Mouse (Mus musculus): ENCODE results near the gene Phgdh. TPM values are rescaled to one million over a fixed set of nuclear protein-coding genes. Genes with fewer than 3 reads are reported as not detected.
"Not testable (repeated sequence)": the region's sequence is repeated elsewhere in the genome, so short reads cannot be mapped to it uniquely, and the experiment has no call there.

Gene Phgdh
- 179 and 188 TPM in 2 replicates for polyA plus RNA-seq (2015; fragmentation: Nextera tagmentation; extraction: Ambion mirVana)

DNA sequence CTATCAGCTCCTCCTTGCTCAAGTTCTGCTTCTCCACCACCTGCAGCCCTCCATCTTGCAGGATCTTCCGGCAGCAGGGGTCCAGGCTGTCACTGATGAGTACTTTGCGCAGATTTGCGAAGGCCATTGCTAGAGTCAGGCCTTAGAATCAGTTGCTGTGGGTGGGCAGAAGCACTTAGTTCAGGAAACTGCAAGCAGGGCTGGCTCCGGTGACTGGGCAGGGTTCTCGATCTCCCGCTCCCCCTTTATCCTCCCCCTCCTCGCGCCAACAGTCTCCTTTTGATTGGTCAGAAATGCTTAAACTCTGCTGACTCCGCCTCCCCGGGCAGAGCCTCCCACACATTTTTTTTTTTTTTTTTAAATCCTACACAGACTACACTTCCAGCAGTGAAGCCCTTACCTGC is at the start of gene Phgdh:
TSS of gene Phgdh (minus strand) at position 285 of the 404 bp plus-strand sequence.
- 0% methylated on average over 10 of the region's 10 CpGs for WGBS
- peak within 1 kb of the TSS; percentile 59 for H3K4me3 ChIP-seq
- H3K9ac ChIP-seq, result peak within 1 kb of the TSS; percentile 62
- peak within 1 kb of the TSS; percentile 73 for H3K27ac ChIP-seq (replicated peaks)
- H3K9me3 ChIP-seq, H3K27me3 ChIP-seq, H3K36me3 ChIP-seq: not testable (repeated sequence)
- ATAC-seq (ENCODE audit: low FRiP score, low read depth), result peak; percentile 63
- H3K4me1 ChIP-seq (replicated peaks), result peaks cover 42% of the 10 kb centered on the region
- peak within 1 kb of the TSS; percentile 99 for H3K4me2 ChIP-seq

DNA sequence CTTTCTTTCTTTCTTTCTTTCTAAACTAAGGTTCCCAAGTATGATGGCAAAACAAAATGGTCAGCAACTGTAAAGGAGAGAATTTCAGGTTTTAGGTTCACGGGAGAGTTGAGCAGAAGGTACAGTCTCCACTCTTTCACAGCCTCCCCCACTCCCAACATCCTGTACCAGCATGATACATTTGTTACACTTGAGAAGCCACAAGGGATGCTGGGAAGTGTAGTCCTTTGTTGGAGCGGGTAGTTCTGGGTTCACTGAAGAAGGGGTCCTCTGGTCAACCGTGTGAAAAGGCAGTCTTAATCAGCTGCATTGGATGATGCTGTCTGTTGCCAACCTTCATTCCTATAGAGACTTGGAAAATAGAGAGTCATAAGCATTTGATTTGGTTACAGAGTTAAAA is 49.5 kb upstream of the Phgdh start:
- Histone ChIP-seq H3K27me3 (no peaks in the 10 kb centered on the region), H3K9me3 (no peaks in the 10 kb centered on the region), H3K9ac (no peak overlapping the region), H3K27ac (replicated peaks) (no peak overlapping the region), H3K4me3 (no peak overlapping the region), H3K4me1 (replicated peaks) (peaks cover 26% of the 10 kb centered on the region), H3K36me3 (no peaks in the 10 kb centered on the region), H3K4me2 (no peak overlapping the region)
- WGBS, result 51% methylated on average over 3 of the region's 3 CpGs
- no peak; the same call in 1 of the 2 replicates for ATAC-seq (ENCODE audit: low FRiP score, low read depth)

DNA sequence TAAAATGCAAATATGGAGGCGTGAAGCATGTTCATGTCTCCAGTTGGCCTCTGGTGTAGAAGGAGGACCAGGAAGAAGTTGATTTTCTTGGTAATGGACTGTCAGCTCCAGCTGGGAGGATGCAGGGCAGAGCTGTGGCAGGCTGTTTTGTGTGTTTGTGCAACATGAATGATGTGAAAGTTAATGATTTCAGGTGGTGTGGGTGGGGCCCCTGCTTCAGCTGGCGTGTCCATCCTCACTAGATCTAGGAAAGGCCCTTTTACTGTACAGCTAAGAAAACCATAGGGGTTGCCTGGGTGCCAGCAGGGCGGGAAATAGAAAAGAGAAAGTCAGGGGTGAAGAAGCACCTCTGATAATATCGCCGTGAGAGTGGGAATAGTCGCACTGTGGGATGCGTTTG is 48.0 kb upstream of the Phgdh start:
- no peaks in the 10 kb centered on the region for H3K27me3 ChIP-seq
- no peaks in the 10 kb centered on the region for H3K9me3 ChIP-seq
- H3K27ac ChIP-seq (replicated peaks), result no peak overlapping the region
- H3K4me1 ChIP-seq (replicated peaks), result peaks cover 39% of the 10 kb centered on the region
- H3K4me2 ChIP-seq, result no peak overlapping the region
- H3K36me3 ChIP-seq, result no peaks in the 10 kb centered on the region
- WGBS, result 79% methylated on average over 7 of the region's 7 CpGs
- no peak overlapping the region for H3K4me3 ChIP-seq
- H3K9ac ChIP-seq, result no peak overlapping the region
- ATAC-seq (ENCODE audit: low FRiP score, low read depth), result no peak

DNA sequence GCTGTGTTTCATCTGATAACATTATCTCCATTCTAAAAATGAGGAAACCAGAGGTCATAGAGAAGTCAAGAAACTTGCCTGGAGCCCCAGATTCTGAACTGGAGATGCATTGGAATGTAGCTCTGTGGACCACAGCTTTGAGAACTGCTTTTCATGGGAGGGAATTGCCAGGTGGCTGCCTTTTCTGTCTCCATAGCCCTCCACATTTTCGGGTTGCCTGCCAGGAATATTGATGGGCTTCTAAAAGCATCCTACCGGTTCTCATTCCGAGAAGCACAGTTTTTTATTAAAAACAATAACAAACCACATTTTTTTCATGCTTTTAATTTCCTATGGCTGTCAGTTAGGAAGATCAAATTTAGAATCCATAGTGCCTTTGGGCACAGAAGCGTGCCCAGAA is 47.3 kb upstream of the Phgdh start:
- WGBS, result 53% methylated on average over 4 of the region's 4 CpGs
- H3K9me3 ChIP-seq, result no peaks in the 10 kb centered on the region
- no peaks in the 10 kb centered on the region for H3K27me3 ChIP-seq
- ATAC-seq (ENCODE audit: low FRiP score, low read depth), result no peak
- no peak overlapping the region for H3K4me3 ChIP-seq
- no peak overlapping the region for H3K27ac ChIP-seq (replicated peaks)
- no peak overlapping the region for H3K4me2 ChIP-seq
- no peaks in the 10 kb centered on the region for H3K36me3 ChIP-seq
- H3K4me1 ChIP-seq (replicated peaks), result peaks cover 39% of the 10 kb centered on the region
- H3K9ac ChIP-seq, result no peak overlapping the region

DNA sequence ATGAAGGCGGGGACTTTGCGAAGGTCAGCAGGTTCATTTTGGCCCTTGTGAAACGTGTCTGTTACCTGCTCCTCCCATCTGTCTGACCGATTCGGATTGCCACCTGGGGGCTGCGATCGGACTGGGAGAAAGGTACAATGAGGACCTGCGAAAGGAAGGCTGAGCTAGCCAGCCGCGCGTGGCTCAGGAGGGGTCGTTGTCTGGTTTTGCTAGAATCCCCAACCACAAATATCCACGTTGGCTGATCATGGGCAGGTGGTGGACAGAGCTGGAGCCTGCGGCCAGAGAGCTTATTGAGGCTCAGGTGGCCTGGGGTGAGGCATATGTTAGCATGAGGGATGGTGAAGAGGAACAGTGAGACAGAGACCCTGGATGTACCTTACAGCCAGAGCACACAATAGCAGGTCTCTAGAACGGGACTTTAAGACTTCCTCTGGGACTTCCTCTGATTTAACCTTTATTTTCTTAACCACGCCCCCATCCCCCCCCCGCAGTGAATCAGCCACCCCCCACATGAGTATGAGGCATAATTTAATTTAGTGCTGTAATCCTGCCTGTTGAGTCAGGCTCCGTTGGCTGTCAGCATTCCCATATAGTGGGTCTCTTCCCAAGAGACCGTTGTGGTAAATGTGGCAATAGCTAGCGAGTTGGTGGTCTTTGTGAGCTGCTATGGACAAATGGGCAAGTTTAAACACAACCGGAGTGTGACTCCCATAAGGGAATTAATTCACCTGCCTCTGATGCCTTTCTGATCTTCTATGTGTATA is 43.4 kb upstream of the Phgdh start:
- 6% methylated on average over 21 of the region's 21 CpGs for WGBS
- Histone ChIP-seq H3K27ac (replicated peaks) (peak overlapping the region; percentile 92), H3K27me3 (no peaks in the 10 kb centered on the region), H3K36me3 (no peaks in the 10 kb centered on the region), H3K9me3 (no peaks in the 10 kb centered on the region), H3K4me1 (replicated peaks) (peaks cover 41% of the 10 kb centered on the region), H3K4me3 (peak overlapping the region; percentile 81), H3K9ac (peak overlapping the region; percentile 91), H3K4me2 (peak overlapping the region; percentile 87)
- peak; percentile 52 for ATAC-seq (ENCODE audit: low FRiP score, low read depth)

DNA sequence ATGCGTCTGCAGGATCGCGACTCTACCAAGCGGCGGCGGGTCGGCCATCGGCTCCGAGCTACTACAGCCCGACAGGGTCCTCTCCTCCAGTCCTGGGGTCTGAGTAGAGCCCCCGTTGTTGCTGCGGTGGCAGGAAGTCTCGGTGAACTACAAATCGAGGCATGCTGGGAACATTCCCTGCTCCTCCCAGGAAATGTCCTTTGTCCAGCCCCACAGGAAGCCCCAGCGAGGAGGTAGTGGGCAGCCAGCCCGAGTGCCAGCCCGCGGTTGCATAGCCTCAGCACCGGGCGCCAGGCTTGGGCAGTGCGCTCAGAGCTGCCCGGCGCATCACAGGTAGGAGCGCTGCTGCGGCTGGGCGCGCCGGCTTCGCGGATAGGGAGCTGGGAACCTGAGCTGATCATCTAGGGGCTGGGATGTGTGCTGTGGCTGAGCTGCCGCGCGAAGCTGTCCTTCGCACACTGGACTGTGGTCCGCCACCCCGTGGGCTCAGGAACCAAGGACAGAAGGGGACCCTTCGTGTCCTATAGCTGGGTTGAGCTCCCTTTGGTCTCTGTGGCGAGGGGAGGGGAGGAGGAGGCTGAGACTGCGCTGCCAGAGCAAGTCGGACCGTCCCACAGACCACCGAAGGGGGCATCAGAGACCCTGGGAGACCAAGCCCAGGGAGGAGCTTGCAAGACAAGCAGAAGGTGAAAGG is 42.6 kb upstream of the Phgdh start, which contains the start of gene Zfp697:
TSS of gene Zfp697 (plus strand) at position 216 of the 694 bp plus-strand sequence.
- ATAC-seq (ENCODE audit: low FRiP score, low read depth), result peak; percentile 96
- Histone ChIP-seq H3K36me3 (no peaks in the 10 kb centered on the region), H3K4me1 (replicated peaks) (peaks cover 36% of the 10 kb centered on the region), H3K9ac (peak within 1 kb of the TSS; percentile 91), H3K4me2 (peak within 1 kb of the TSS; percentile 87), H3K4me3 (peak within 1 kb of the TSS; percentile 81), H3K27me3 (no peaks in the 10 kb centered on the region), H3K9me3 (no peaks in the 10 kb centered on the region), H3K27ac (replicated peaks) (peak within 1 kb of the TSS; percentile 92)
- under 1% methylated on average over 42 of the region's 42 CpGs for WGBS

DNA sequence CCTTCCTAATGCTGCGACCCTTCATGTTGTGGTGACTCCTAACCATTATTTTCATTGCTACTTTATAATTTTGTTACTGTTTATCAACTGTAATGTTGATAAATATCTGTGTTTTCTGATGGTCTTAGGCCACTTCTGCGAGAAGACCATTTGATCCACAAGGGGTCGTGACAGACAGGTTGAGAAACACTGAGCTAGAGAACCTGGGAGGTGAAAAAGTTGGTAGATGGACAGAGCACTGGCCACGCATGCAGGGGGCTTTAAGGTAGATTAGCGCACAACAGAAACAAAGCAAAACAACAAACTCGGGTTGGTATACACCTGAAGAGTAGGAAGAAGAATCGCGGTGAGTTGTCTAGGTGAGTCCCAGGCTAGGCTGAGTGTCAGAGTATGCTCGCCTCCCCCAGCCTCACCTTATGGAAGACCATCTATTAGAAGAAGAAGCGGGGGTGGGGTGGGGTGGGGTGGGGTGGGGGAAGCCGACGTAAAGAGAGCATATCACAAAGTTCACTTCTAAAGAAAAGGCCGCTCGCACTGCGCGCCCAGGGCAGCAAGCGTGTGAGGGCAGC is 42.0 kb upstream of the Phgdh start:
- Histone ChIP-seq H3K4me2 (peak overlapping the region; percentile 87), H3K9ac (peak overlapping the region; percentile 91), H3K4me3 (peak overlapping the region; percentile 81), H3K9me3 (no peaks in the 10 kb centered on the region), H3K27ac (replicated peaks) (peak overlapping the region; percentile 92), H3K27me3 (no peaks in the 10 kb centered on the region), H3K36me3 (no peaks in the 10 kb centered on the region), H3K4me1 (replicated peaks) (peaks cover 32% of the 10 kb centered on the region)
- 7% methylated on average over 17 of the region's 17 CpGs for WGBS
- ATAC-seq (ENCODE audit: low FRiP score, low read depth), result peak; percentile 47

DNA sequence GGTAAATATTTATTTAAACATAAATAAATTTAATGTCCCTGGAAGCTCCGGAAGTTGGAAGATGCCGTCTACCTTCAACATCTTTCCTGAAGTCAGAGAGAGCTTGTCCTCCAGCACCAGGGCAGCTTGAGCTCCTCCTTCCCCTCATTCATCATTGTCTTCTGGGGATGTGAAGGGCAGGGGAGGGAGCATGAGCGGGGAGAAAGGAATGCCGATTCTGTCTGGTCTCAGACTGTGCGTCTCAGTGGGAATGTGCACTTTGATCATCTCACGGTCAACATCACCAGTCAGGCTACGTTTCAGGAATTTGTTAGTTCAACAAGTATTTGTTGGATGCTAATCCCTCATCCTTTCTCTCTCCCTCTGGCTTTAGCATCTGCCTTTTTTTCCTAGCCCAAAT is 39.4 kb upstream of the Phgdh start:
- no peak overlapping the region for H3K9ac ChIP-seq
- peaks cover 15% of the 10 kb centered on the region for H3K4me1 ChIP-seq (replicated peaks)
- 10% methylated on average over 7 of the region's 7 CpGs for WGBS
- H3K36me3 ChIP-seq, result no peaks in the 10 kb centered on the region
- no peak overlapping the region for H3K4me3 ChIP-seq
- H3K27me3 ChIP-seq, result no peaks in the 10 kb centered on the region
- ATAC-seq (ENCODE audit: low FRiP score, low read depth), result no peak
- no peak overlapping the region for H3K4me2 ChIP-seq
- no peaks in the 10 kb centered on the region for H3K9me3 ChIP-seq
- H3K27ac ChIP-seq (replicated peaks), result no peak overlapping the region

DNA sequence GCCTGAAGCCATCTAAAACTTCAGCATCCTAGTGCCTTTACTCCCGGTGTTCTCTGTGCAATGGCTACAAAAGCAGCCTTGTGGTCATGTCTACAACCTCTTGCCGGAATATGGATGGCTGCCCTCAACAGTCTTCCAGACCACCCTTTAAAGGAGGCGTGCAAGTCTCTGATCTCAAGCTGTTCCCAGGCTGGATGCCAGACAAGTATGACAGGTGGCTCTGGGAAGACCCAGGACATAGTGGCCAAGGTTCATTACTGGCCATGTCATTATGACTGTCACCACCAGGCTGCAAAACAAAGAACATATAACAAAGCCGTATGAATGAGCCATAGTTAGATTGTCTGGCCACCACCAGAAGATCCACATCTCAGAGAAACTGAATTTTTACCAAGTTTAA is 38.5 kb upstream of the Phgdh start:
- no peak overlapping the region for H3K9ac ChIP-seq
- 79% methylated on average over 4 of the region's 4 CpGs for WGBS
- no peak for ATAC-seq (ENCODE audit: low FRiP score, low read depth)
- H3K4me2 ChIP-seq, result no peak overlapping the region
- no peak overlapping the region for H3K4me3 ChIP-seq
- H3K4me1 ChIP-seq (replicated peaks), result peaks cover 6% of the 10 kb centered on the region
- no peak overlapping the region for H3K27ac ChIP-seq (replicated peaks)
- no peaks in the 10 kb centered on the region for H3K9me3 ChIP-seq
- no peaks in the 10 kb centered on the region for H3K27me3 ChIP-seq
- no peaks in the 10 kb centered on the region for H3K36me3 ChIP-seq

DNA sequence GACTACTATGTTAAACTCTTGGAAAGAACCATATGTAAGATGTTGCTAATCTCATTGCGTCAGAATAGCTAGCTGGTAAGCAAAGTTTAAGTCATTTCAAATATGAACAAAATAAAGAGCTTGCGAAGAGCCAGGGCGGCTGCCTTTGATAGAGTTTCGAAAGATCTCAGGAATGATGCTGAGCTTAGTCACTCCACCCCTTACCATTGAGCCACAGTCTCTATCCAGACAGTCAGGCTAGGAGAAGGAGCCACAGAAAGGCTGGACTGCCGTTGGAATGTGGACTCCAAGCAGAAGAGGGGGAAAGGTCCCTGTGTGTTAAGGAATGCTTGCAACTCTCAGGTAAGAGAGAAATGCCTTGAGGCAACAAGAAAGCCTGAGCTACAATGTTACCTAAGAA is 35.2 kb upstream of the Phgdh start:
- no peak overlapping the region for H3K4me2 ChIP-seq
- ATAC-seq (ENCODE audit: low FRiP score, low read depth), result no peak
- H3K9ac ChIP-seq, result no peak overlapping the region
- H3K4me3 ChIP-seq, result no peak overlapping the region
- 92% methylated on average over 5 of the region's 5 CpGs for WGBS
- H3K27ac ChIP-seq (replicated peaks), result no peak overlapping the region
- no peaks in the 10 kb centered on the region for H3K36me3 ChIP-seq
- no peaks in the 10 kb centered on the region for H3K4me1 ChIP-seq (replicated peaks)
- no peaks in the 10 kb centered on the region for H3K9me3 ChIP-seq
- H3K27me3 ChIP-seq, result no peaks in the 10 kb centered on the region

DNA sequence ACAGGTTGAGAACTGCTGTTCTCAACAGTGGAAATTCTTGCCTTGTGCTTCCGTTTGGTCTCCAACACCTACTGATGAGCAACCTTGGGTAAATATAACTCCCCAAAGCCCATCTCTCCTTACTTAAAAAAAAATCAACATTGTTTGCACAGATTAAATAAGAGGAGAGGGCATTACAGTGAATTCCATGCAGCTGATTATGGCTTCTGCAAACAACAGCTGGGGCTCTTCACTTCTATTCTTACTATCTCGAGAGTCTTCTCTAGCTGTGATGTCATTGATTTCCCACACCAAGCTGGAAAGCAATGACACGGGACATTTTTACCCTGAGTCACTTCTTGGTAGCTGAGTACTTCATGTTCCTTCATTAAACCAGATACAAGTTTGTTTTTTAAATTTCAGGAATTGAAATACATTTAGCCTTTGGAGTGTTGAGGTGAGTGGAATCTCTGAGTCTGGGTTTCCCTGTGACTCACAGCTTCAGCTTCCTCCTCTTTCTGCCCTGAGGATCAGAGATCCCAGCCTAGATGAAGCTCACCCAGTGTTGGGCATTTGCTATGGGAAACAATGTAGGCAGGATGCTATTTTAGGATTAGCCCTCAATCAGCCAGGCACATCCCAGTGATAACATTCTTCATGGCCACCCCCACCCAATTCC is 34.4 kb upstream of the Phgdh start:
- Histone ChIP-seq H3K36me3 (no peaks in the 10 kb centered on the region), H3K9me3 (no peaks in the 10 kb centered on the region), H3K27me3 (no peaks in the 10 kb centered on the region), H3K4me1 (replicated peaks) (no peaks in the 10 kb centered on the region), H3K4me2 (no peak overlapping the region), H3K4me3 (no peak overlapping the region), H3K27ac (replicated peaks) (no peak overlapping the region), H3K9ac (no peak overlapping the region)
- WGBS, result 79% methylated on average over 3 of the region's 3 CpGs
- ATAC-seq (ENCODE audit: low FRiP score, low read depth), result no peak

DNA sequence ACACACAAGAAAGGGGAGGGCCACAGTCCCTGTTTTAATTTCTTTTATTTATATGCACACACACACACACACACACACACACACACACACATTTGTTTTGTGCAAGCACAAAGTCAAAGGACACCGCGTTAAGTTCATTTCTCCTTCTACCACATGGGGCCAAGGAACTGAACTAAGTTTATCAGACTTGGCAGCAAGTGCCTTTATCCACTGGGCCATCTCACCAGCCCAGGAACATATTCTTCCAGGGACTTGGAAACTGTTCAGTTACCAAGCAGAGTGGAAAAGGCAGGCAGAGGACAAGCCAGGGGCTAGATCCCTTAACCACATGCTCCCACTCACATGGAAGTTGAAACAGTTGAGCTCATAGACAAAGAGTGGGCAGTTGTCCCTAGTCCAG is 29.0 kb upstream of the Phgdh start:
- Histone ChIP-seq H3K27me3 (no peaks in the 10 kb centered on the region), H3K4me1 (replicated peaks) (no peaks in the 10 kb centered on the region), H3K36me3 (no peaks in the 10 kb centered on the region), H3K9me3 (no peaks in the 10 kb centered on the region), H3K27ac (replicated peaks) (no peak overlapping the region), H3K9ac (no peak overlapping the region), H3K4me3 (no peak overlapping the region), H3K4me2 (no peak overlapping the region)
- no peak for ATAC-seq (ENCODE audit: low FRiP score, low read depth)
- WGBS, result 82% methylated on average over 2 of the region's 2 CpGs
